Mouse (Mus musculus) heart, adult 2 months (tissue): ENCODE results near the gene Map3k4. TPM values are rescaled to one million over a fixed set of nuclear protein-coding genes. Genes with fewer than 3 reads are reported as not detected.
"Not testable (repeated sequence)": the region's sequence is repeated elsewhere in the genome, so short reads cannot be mapped to it uniquely, and the experiment has no call there.

ENCODE experiments used
- DNase-seq, 2 experiments: peaks; one replicate each; pipeline ENCODE4 v3.0.0; 2021
- H3K27ac ChIP-seq: fragments of 200-600 bp; 2 replicates; pipeline ENCODE4 v1.8.1; 2022
- H3K27me3 ChIP-seq: fragments of 200-500 bp; 2 replicates; pipeline ENCODE4 v1.6.1; 2012; ENCODE audit warnings: mild to moderate bottlenecking, low read length, inconsistent platforms, mixed read lengths; ENCODE audit not compliant: control insufficient read depth, insufficient read depth
- H3K36me3 ChIP-seq: fragments of 200-500 bp; 2 replicates; pipeline ENCODE4 v1.6.1; 2012; ENCODE audit warnings: low read length, inconsistent platforms; ENCODE audit not compliant: control insufficient read depth, insufficient read depth
- H3K4me1 ChIP-seq: fragments of 200-500 bp; 2 replicates; pipeline ENCODE4 v1.6.1; 2011; ENCODE audit warnings: low read length; ENCODE audit not compliant: control insufficient read depth, insufficient read depth
- H3K4me3 ChIP-seq: fragments of 200-600 bp; 2 replicates; pipeline ENCODE4 v1.8.1; 2022
- H3K79me2 ChIP-seq: fragments of 200-500 bp; replicated peaks from 2 replicates; pipeline ENCODE4 v1.6.1; 2012; ENCODE audit warnings: mild to moderate bottlenecking, inconsistent platforms, low read length, moderate library complexity, mixed read lengths; ENCODE audit not compliant: control insufficient read depth, insufficient read depth
- H3K9ac ChIP-seq: fragments of 200-500 bp; 2 replicates; pipeline ENCODE4 v1.6.1; 2012; ENCODE audit warnings: low read depth, mild to moderate bottlenecking, control low read depth, inconsistent platforms, low read length, mixed read lengths
- CTCF ChIP-seq: fragments of 200-600 bp; IDR thresholded peaks from 2 replicates; pipeline ENCODE4 v1.8.1; 2022; ENCODE audit warnings: antibody characterized with exemption, mild to moderate bottlenecking, moderate library complexity
- EP300 ChIP-seq: fragments of 200-500 bp; IDR thresholded peaks from 2 replicates; pipeline ENCODE4 v1.6.1; 2011; ENCODE audit warnings: low read depth, low read length, control low read depth; ENCODE audit not compliant: insufficient read depth
- POLR2A ChIP-seq: fragments of 200-500 bp; IDR thresholded peaks from 2 replicates; pipeline ENCODE4 v1.6.1; 2011; ENCODE audit warnings: mild to moderate bottlenecking, low read depth, low read length, control low read depth; ENCODE audit not compliant: insufficient read depth
- WGBS: fragments of 180-500 bp; shearing (Covaris S2); methylation state at CpG from one replicate; pipeline ENCODE4 v1.1.7; 2018; 5-methylcytosine and 5-hydroxymethylcytosine counted together
- intact Hi-C: fragments of 180-260 bp; cut with DNase I; formaldehyde crosslinking; loops from one replicate; pipeline ENCODE4 v1.15.1; 2025
- polyA plus RNA-seq: library from polyadenylated mRNA; depleted of rRNA; stranded (reverse); fragments of >200 nt; gene quantifications from 2 replicates; pipeline ENCODE4 v1.2.3, GENCODE M21; 2012
- total RNA-seq, 2 experiments: library from RNA; stranded (reverse); gene quantifications; 2 replicates each; pipeline ENCODE4 v1.2.3; 2021

The Map3k4 gene
- total and polyA plus RNA-seq, 3 experiments, result 12.2 to 51.3 (median 43.7) TPM

DNA sequence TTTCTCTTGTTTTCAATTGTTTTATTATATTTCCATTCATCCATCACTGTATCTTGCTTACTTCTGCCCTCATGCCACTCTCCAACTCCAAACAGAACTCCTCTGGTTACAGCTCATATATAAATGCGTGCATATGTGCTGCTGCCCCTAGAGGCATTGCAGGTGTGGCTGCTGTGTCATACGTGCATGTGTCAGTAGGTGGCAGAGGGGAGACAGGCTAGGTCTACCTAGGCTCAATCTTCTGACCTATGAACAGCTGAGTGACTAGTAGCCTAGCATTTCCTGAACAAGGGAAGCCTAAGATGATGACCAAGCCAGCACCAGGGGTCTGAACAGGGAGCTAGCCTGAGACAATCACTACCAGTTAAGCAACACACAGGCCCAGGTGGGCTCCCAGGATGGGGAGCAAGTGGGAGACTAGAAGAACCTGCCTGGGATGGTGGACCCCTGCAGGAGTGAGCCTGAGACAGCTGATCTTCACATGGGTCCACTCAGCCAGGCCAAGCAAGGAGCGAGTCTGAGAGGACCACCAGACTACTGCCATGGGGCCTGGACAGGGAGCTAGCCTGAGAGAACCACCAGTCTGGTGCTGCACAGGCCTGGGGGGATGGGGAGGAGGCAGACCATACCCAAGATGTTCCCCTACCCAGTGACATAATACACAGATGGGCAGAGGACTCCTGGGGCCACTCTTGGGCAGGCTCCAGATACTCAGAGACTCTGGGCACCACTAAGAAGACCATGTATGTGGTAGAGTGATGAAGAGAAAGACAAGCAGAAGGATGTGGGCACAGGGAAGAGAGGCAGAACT is 17.5 kb downstream of the Map3k4 start:
- Histone ChIP-seq H3K9ac (no peak overlapping the region), H3K4me1 (peaks cover 9% of the 10 kb centered on the region), H3K79me2 (peaks cover 7% of the 10 kb centered on the region), H3K36me3 (0 out of 2 replicates have a peak, but pooled peaks cover 3% of the 10 kb centered on the region), H3K27me3 (no peaks in the 10 kb centered on the region), H3K4me3 (no peak overlapping the region), H3K27ac (no peak overlapping the region)
- 0 out of 2 replicates have a peak, but pooled peaks have one; percentile 41 for TF ChIP-seq EP300
- peak; percentile 84 for TF ChIP-seq CTCF
- TF ChIP-seq POLR2A, result no peak
- intact Hi-C loops, result loop anchor here (2.0 to 5.0 kb wide), 2 partner anchors 34 to 68 kb away; no protein-coding TSS in a partner anchor
- peak; percentile 47 to 61 for DNase-seq
- WGBS, result 48% methylated on average over 3 of the region's 3 CpGs

DNA sequence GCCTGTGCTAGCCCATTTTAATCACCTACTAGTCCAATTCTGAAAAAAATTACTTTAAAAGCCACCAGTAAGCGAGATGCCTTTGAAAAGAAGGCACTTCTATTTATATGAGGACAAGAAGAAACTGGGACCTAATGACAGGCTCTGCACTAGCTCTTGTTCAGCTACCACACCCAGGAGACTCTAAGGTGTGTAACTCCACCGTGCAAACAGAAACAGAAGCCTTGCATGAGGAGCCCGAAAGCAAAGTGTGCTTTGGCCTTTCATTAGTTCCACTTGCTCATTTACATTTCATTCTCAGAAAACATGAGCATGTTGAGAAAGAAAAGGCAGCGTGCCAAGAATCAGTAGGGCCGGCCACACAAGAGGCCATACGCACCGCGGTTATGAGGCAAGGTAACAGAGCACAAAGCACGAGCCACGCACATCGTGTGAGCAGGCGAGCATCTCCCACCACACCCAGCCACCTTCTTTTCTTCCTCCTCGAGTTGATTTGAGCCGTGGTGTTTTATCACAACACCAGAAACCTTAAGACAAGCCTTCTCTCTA is 18.4 kb downstream of the Map3k4 start:
- Histone ChIP-seq H3K36me3 (0 out of 2 replicates have a peak, but pooled peaks cover 3% of the 10 kb centered on the region), H3K79me2 (peaks cover 7% of the 10 kb centered on the region), H3K27me3 (no peaks in the 10 kb centered on the region), H3K27ac (no peak overlapping the region), H3K9ac (no peak overlapping the region), H3K4me1 (peaks cover 9% of the 10 kb centered on the region), H3K4me3 (no peak overlapping the region)
- peak in 1 of 2 experiments; percentile 13 for DNase-seq
- TF ChIP-seq EP300, result no peak
- WGBS, result 84% methylated on average over 14 of the region's 14 CpGs
- intact Hi-C loops, result loop anchor here (2.0 to 5.0 kb wide), 2 partner anchors 33 to 69 kb away; no protein-coding TSS in a partner anchor

DNA sequence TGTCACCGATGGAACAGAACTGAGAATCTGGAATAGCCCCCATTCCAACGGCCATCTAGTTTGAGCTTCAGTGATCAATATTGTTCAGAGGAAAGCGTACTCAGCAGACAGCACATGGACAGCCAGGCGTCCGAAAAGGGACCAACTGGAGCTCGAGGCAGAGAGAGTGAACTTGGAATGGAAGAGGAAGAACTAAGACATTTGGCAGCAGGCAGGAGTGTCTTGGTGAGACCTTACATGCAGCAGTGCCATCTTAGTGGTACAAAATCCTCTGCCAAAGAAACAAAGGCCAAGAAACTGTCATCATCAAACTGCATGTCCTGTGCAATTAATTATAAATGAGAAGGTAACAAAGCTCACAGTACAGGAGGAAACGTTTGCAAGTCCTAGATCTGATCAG is 19.2 kb downstream of the Map3k4 start:
- peaks cover 11% of the 10 kb centered on the region for H3K4me1 ChIP-seq

DNA sequence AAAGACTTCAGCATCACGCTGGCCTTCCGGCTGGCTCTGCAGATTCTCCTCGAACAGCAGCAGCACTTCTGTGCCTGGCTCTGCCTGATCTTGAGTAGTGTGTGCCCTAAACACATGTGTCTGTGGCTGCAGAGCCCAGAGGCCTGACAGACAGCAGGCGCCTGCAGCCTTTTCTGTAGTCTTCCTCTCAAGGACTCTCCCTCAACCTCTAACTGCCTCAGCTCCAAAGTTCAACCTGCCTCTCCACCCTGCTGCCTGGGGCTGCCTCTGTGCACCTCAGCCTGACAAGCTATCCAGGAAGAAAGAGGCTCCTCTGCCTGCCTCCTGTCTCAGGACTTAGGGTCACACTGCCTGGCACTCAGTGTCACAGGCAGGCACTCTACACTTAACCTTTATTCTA is 20.6 kb downstream of the Map3k4 start:
- intact Hi-C loops, result no loop called here
- TF ChIP-seq EP300 (no peak), CTCF (no peak), POLR2A (no peak)
- H3K27ac ChIP-seq, result peak overlapping the region; percentile 12; the same call in 1 of the 2 replicates
- H3K79me2 ChIP-seq, result peaks cover 7% of the 10 kb centered on the region
- H3K4me3 ChIP-seq, result no peak overlapping the region
- H3K36me3 ChIP-seq, result no peaks in the 10 kb centered on the region
- H3K4me1 ChIP-seq, result peaks cover 18% of the 10 kb centered on the region
- WGBS, result 82% methylated on average over 4 of the region's 4 CpGs
- no peak overlapping the region for H3K9ac ChIP-seq
- DNase-seq, result peak in 1 of 2 experiments; percentile 23
- H3K27me3 ChIP-seq, result no peaks in the 10 kb centered on the region

More for the DNA sequence above, 19.2 kb downstream of the Map3k4 start:
- WGBS, result 82% methylated on average over 7 of the region's 7 CpGs
- no peak for TF ChIP-seq EP300
- no peak for TF ChIP-seq CTCF
- no peak for TF ChIP-seq POLR2A
- no peak overlapping the region for H3K9ac ChIP-seq
- intact Hi-C loops, result no loop called here
- H3K27ac ChIP-seq, result no peak overlapping the region
- peaks cover 7% of the 10 kb centered on the region for H3K79me2 ChIP-seq
- peak in 1 of 2 experiments; percentile 11 for DNase-seq
- H3K36me3 ChIP-seq, result no peaks in the 10 kb centered on the region
- H3K4me3 ChIP-seq, result no peak overlapping the region
- no peaks in the 10 kb centered on the region for H3K27me3 ChIP-seq

DNA sequence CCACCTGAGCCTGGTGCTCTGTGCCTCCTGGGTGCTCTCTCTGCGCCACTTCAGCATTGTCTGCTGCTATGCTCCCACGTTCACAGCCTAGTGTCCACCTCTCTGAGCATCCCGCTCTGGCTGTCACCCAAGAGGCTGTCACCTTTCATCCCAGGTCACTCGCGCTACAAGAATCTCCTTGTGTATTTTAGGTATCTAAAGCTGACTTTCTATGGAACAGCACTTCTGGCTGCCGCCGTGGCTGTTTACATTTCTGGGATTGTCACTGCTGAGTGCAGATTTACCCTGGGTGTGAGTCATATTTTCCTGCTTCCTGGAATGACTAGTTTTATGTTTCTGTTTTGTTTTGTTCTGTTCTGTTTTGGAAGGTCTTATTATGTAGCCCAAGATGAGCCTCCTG is 21.3 kb downstream of the Map3k4 start:
- no peak for DNase-seq
- H3K4me1 ChIP-seq, result peaks cover 20% of the 10 kb centered on the region
- H3K79me2 ChIP-seq, result peaks cover 5% of the 10 kb centered on the region
- WGBS, result 34% methylated on average over 7 of the region's 7 CpGs
- no peak overlapping the region; the same call in 1 of the 2 replicates for H3K27ac ChIP-seq
- no peak for TF ChIP-seq EP300
- TF ChIP-seq CTCF, result no peak
- TF ChIP-seq POLR2A, result no peak
- H3K9ac ChIP-seq, result no peak overlapping the region
- H3K27me3 ChIP-seq, result no peaks in the 10 kb centered on the region
- no peaks in the 10 kb centered on the region for H3K36me3 ChIP-seq
- intact Hi-C loops, result no loop called here
- H3K4me3 ChIP-seq, result no peak overlapping the region

DNA sequence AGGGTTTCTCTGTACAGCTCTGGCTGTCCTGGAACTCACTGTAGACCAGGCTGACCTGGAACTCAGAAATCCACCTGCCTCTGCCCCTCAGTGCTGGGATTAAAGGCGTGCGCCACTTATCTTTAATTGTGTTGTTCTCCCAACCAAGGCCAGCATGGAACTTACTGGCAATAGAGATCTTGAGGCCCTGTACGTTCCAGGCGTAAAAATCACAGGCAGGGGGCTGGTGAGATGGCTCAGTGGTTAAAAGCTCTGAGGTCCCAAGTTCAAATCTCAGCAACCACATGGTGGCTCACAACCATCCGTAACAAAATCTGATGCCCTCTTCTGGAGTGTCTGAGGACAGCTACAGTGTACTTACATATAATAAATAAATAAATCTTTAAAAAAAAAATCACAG is 22.7 kb downstream of the Map3k4 start:
- 96% methylated on average over 5 of the region's 5 CpGs for WGBS
- H3K36me3 ChIP-seq, H3K27me3 ChIP-seq, DNase-seq, H3K79me2 ChIP-seq, H3K4me3 ChIP-seq, intact Hi-C loops, H3K9ac ChIP-seq, H3K27ac ChIP-seq: not testable (repeated sequence)
- H3K4me1 ChIP-seq, result peaks cover 20% of the 10 kb centered on the region
